Mouse (Mus musculus): Measurements from ENCODE around the gene Nemf.

DNA sequence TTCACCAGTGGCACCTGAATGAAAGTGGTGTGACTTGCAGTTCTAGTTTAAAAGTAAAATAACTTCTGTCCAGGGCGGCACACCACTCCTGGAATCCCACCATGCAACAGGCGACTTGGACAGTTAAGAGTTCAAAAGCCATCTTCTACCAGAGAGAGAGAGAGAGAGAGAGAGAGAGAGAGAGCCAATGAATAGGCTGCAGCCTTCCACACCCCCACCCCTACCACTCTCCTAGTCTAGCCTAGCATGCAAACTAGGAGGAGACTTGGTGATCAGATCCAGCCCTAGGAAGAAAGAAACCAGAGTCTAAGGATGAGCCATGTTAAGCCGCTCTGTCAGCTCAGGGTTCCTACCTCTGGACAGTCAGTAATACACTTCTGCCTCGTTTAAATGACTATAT is 5.4 kb upstream of the Nemf start:
- no peak for TF ChIP-seq CTCF (IDR thresholded peaks at IDR 0.05; ENCODE audit: low read depth)
- no peak for TF ChIP-seq EP300 (IDR thresholded peaks at IDR 0.05; ENCODE audit: low read depth)

Data from heart, postnatal 0 days (tissue).